Mouse (Mus musculus) forebrain, embryonic 10.5 days (tissue): Measurements from ENCODE around the gene Bpnt1. TPM values are rescaled to one million over a fixed set of nuclear protein-coding genes. Genes with fewer than 3 reads are reported as not detected.
A peak's percentile ranks its signal among the peaks of the same experiment; 100 is the strongest.

ENCODE experiments used
- DNase-seq: peaks from one replicate; pipeline ENCODE4 v3.0.0-alpha.2; 2017; ENCODE audit warnings: low spot score; ENCODE audit errors: extremely low spot score
- H3K27ac ChIP-seq: fragments of 300-500 bp; sonication (generic); 2 replicates; pipeline ENCODE4 v1.5.1; 2016; ENCODE audit warnings: mild to moderate bottlenecking
- H3K27me3 ChIP-seq: fragments of 300-500 bp; sonication (generic); 2 replicates; pipeline ENCODE4 v1.6.1; 2016; ENCODE audit warnings: mild to moderate bottlenecking; ENCODE audit not compliant: poor library complexity, severe bottlenecking
- H3K36me3 ChIP-seq: fragments of 300-500 bp; sonication (generic); replicated peaks from 2 replicates; pipeline ENCODE4 v1.6.1; 2016; ENCODE audit warnings: mild to moderate bottlenecking, moderate library complexity
- H3K4me1 ChIP-seq: fragments of 300-500 bp; sonication (generic); 2 replicates; pipeline ENCODE4 v1.6.1; 2016
- H3K4me3 ChIP-seq: fragments of 300-500 bp; sonication (generic); 2 replicates; pipeline ENCODE4 v1.5.1; 2016; ENCODE audit warnings: mild to moderate bottlenecking, moderate library complexity
- H3K9me3 ChIP-seq: fragments of 300-500 bp; sonication (generic); 2 replicates; pipeline ENCODE4 v1.6.1; 2016; ENCODE audit warnings: mild to moderate bottlenecking, moderate library complexity
- WGBS: fragments of 180-500 bp; shearing (Covaris S2); methylation state at CpG from one replicate; pipeline ENCODE4 v1.1.7; 2016; 5-methylcytosine and 5-hydroxymethylcytosine counted together
- polyA plus RNA-seq: library from polyadenylated mRNA; unstranded; fragments of >200 nt; fragmentation: Nextera tagmentation; extraction: Ambion mirVana; gene quantifications from 2 replicates; pipeline ENCODE4 v1.2.1, GENCODE M21; 2016

Bpnt1 gene
- 33.6 and 36.2 TPM in 2 replicates for polyA plus RNA-seq

DNA sequence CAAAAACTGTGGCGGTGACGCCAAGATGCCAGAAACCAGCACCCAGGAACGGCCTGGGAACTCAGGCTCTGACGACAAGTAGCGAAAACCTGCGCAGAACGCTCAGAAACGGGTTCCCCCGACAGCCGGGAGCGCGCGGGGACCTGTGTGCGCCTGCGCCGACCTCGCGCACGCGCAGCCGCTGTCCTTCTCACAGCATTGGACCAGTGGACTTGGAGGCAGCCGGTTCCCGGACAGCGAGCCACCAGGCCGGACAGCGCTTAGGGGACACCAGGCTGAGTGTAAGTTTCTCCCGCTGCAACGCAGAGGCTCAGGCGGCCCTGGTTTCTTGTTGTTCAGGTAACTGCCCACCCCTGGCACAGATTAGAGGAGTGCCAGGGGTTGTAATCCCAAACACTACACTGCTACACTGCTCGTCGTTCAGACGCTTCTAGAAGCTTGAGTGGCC lies at the start of gene Bpnt1:
Gene Bpnt1 (plus strand): TSS at position 167 of the 448 bp plus-strand sequence.
- H3K4me3 ChIP-seq, result peak within 1 kb of the TSS; percentile 70
- H3K36me3 ChIP-seq, result peaks cover 3% of the 10 kb centered on the region
- DNase-seq, result peak; percentile 90
- whole genome bisulfite sequencing, result under 1% methylated on average over 32 of the region's 32 CpGs
- peaks cover 69% of the 10 kb centered on the region for H3K4me1 ChIP-seq
- H3K9me3 ChIP-seq, result no peaks in the 10 kb centered on the region
- no peaks in the 10 kb centered on the region for H3K27me3 ChIP-seq
- peak within 1 kb of the TSS; percentile 89 for H3K27ac ChIP-seq

DNA sequence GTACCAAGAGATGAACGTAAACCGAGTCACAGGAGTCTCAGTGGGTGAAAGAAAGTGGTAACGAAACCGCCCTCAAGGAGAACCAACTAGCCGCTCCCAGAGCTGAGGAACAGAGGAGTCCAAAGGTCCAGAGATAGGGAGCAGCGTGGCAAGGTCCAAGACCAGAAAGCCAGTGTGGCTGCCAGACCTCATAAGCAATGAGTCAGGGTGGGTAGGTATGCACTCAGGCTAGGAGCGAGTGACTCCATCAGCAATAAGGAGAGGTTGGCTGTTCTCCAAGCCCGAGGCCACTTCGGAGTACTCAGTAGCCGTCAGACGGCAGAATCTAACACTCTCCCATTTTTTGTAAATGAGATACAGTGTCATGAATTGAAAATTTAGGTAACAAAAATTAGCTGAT lies 49.1 kb upstream of the Bpnt1 start:
- Histone ChIP-seq H3K27ac (no peak overlapping the region), H3K4me1 (no peaks in the 10 kb centered on the region), H3K9me3 (no peaks in the 10 kb centered on the region), H3K36me3 (peaks cover 93% of the 10 kb centered on the region), H3K4me3 (no peak overlapping the region), H3K27me3 (no peaks in the 10 kb centered on the region)
- 95% methylated on average over 11 of the region's 11 CpGs for WGBS
- no peak for DNase-seq

DNA sequence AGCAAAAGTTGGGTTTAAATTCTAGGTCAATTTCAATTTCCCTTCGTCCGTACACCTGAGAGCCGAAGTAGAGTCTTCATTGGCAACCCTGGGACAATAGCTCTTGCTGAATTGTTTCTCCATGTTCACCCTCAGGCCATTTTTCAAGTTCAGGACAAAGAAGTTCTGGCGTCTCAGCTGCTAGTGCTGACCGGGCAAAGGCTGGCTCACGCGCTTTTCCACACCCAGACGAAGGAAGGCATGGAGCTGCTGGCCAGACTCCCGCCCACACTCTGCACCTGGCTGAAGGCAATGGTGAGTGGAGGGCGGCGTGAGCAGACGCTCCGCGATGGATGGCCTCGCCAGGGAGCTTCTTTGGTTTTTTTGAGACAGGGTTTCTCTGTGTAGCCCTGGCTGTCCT lies 48.7 kb upstream of the Bpnt1 start:
- H3K4me3 ChIP-seq, result no peak overlapping the region
- peaks cover 93% of the 10 kb centered on the region for H3K36me3 ChIP-seq
- 95% methylated on average over 15 of the region's 15 CpGs for WGBS
- no peaks in the 10 kb centered on the region for H3K9me3 ChIP-seq
- DNase-seq, result no peak
- no peak overlapping the region for H3K27ac ChIP-seq
- H3K4me1 ChIP-seq, result no peaks in the 10 kb centered on the region
- H3K27me3 ChIP-seq, result no peaks in the 10 kb centered on the region

GRCm38 (mm10) chr1:185284740-185285139 lies 47.2 kb upstream of the Bpnt1 start:
- WGBS, result 93% methylated on average over 4 of the region's 4 CpGs

DNA sequence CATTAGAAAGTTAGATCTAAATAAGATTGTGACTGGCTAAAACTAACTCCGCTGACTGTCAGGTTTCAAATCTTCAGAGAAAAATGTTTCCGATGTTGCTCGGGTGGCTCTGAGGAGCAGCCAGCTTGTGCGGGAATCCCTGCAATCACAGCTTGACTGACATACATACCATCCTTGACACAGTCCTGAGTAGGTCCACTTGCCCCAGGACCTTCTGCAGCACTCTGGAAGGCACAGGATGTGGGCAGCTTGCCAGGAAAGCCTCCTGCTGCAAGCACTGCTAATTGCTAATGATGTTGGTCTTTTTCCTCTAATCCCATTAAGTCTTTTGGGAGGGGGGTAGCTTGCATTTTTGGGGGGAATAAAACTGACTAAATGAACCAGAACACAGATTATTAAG lies 46.8 kb upstream of the Bpnt1 start:
- H3K9me3 ChIP-seq, result no peaks in the 10 kb centered on the region
- 94% methylated on average over 4 of the region's 4 CpGs for WGBS
- H3K36me3 ChIP-seq, result peaks cover 86% of the 10 kb centered on the region
- no peak overlapping the region for H3K4me3 ChIP-seq
- H3K27me3 ChIP-seq, result no peaks in the 10 kb centered on the region
- no peak overlapping the region for H3K27ac ChIP-seq
- no peaks in the 10 kb centered on the region for H3K4me1 ChIP-seq
- DNase-seq, result no peak

More at GRCm38 (mm10) chr1:185284740-185285139, 47.2 kb upstream of the Bpnt1 start:
- Histone ChIP-seq H3K4me1 (no peaks in the 10 kb centered on the region), H3K36me3 (peaks cover 85% of the 10 kb centered on the region), H3K27ac (no peak overlapping the region), H3K27me3 (no peaks in the 10 kb centered on the region), H3K4me3 (no peak overlapping the region), H3K9me3 (no peaks in the 10 kb centered on the region)
- no peak for DNase-seq

DNA sequence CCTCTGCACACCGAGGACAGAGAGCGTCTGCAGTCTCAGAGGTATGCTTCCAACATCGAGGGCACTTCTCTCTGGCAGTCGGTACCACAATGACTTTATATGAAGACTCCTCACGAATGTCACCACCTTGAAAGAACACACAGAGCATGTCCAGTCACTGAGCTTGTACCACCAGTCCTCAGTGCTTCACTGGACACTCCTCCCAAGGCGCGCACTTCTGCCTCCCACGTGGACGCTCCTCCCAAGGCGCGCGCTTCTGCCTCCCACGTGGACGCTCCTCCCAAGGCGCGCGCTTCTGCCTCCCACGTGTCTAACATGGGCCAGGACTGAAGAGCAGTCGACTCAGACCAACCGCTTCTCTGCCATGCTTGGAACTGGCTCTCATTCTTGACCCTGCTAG lies 44.9 kb upstream of the Bpnt1 start:
- Histone ChIP-seq H3K9me3 (no peaks in the 10 kb centered on the region), H3K27ac (no peak overlapping the region), H3K4me1 (no peaks in the 10 kb centered on the region), H3K27me3 (no peaks in the 10 kb centered on the region), H3K36me3 (peaks cover 90% of the 10 kb centered on the region), H3K4me3 (no peak overlapping the region)
- WGBS, result 96% methylated on average over 20 of the region's 20 CpGs
- DNase-seq, result no peak

- H3K27me3 ChIP-seq, result no peaks in the 10 kb centered on the region
- 90% methylated on average over 5 of the region's 5 CpGs for WGBS
- H3K4me1 ChIP-seq, result no peaks in the 10 kb centered on the region
- no peak overlapping the region for H3K4me3 ChIP-seq
- DNase-seq, result no peak
- no peak overlapping the region for H3K27ac ChIP-seq
- H3K36me3 ChIP-seq, result peaks cover 90% of the 10 kb centered on the region
- H3K9me3 ChIP-seq, result no peaks in the 10 kb centered on the region
These were observed 42.7 kb upstream of the Bpnt1 start for GRCm38 (mm10) chr1:185289231-185289630.

- no peak for DNase-seq
- H3K36me3 ChIP-seq, result peaks cover 90% of the 10 kb centered on the region
- H3K27me3 ChIP-seq, result no peaks in the 10 kb centered on the region
- no peak overlapping the region for H3K27ac ChIP-seq
- no peaks in the 10 kb centered on the region for H3K4me1 ChIP-seq
- H3K9me3 ChIP-seq, result no peaks in the 10 kb centered on the region
- whole genome bisulfite sequencing, result 88% methylated on average over 4 of the region's 4 CpGs
- no peak overlapping the region for H3K4me3 ChIP-seq
These were observed 40.6 kb upstream of the Bpnt1 start for GRCm38 (mm10) chr1:185291336-185291735.

GRCm38 (mm10) chr1:185292646-185293360 lies 39.1 kb upstream of the Bpnt1 start:
- WGBS, result 91% methylated on average over 10 of the region's 10 CpGs
- H3K27me3 ChIP-seq, result no peaks in the 10 kb centered on the region
- no peak overlapping the region for H3K27ac ChIP-seq
- peaks cover 90% of the 10 kb centered on the region for H3K36me3 ChIP-seq
- no peaks in the 10 kb centered on the region for H3K9me3 ChIP-seq
- no peak overlapping the region for H3K4me3 ChIP-seq
- no peaks in the 10 kb centered on the region for H3K4me1 ChIP-seq
- DNase-seq, result no peak

- Histone ChIP-seq H3K36me3 (peaks cover 78% of the 10 kb centered on the region), H3K4me3 (no peak overlapping the region), H3K27me3 (no peaks in the 10 kb centered on the region), H3K9me3 (no peaks in the 10 kb centered on the region), H3K4me1 (no peaks in the 10 kb centered on the region), H3K27ac (no peak overlapping the region)
- DNase-seq, result no peak
- WGBS, result 89% methylated on average over 7 of the region's 7 CpGs
These were observed 35.1 kb upstream of the Bpnt1 start for GRCm38 (mm10) chr1:185296850-185297249.

GRCm38 (mm10) chr1:185298496-185298895 lies 33.5 kb upstream of the Bpnt1 start:
- peaks cover 77% of the 10 kb centered on the region for H3K36me3 ChIP-seq
- WGBS, result 93% methylated on average over 8 of the region's 8 CpGs

DNA sequence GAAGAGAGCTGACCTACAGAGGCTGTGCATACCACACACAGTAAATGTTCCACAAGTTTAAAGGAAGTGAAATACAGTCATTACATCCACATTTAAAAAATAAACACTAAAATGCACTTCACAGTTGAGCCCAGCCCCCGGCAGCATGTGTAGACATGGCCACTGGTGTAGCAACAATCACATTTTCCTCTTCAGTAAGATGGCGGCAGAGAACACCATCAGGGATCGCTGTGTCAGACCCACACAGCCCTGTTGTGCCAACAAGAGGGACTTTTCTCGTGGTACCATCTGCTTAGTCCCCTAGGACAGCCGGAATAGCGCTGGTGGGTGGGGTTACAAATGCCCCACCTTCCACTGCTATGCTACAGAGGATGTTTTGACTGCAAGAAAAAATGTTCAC lies 29.1 kb upstream of the Bpnt1 start:
- WGBS, result 94% methylated on average over 6 of the region's 6 CpGs
- Histone ChIP-seq H3K36me3 (peaks cover 55% of the 10 kb centered on the region), H3K4me1 (no peaks in the 10 kb centered on the region), H3K27ac (no peak overlapping the region), H3K9me3 (peaks cover 6% of the 10 kb centered on the region; the same call in 1 of the 2 replicates), H3K4me3 (no peak overlapping the region), H3K27me3 (no peaks in the 10 kb centered on the region)
- DNase-seq, result no peak

More at GRCm38 (mm10) chr1:185298496-185298895, 33.5 kb upstream of the Bpnt1 start:
- H3K27ac ChIP-seq, result no peak overlapping the region
- H3K27me3 ChIP-seq, result no peaks in the 10 kb centered on the region
- no peak overlapping the region for H3K4me3 ChIP-seq
- H3K4me1 ChIP-seq, result no peaks in the 10 kb centered on the region
- no peaks in the 10 kb centered on the region for H3K9me3 ChIP-seq
- no peak for DNase-seq

GRCm38 (mm10) chr1:185306836-185307235 lies 25.1 kb upstream of the Bpnt1 start:
- H3K4me3 ChIP-seq, result no peak overlapping the region
- no peaks in the 10 kb centered on the region for H3K27me3 ChIP-seq
- H3K36me3 ChIP-seq, result peaks cover 55% of the 10 kb centered on the region
- H3K4me1 ChIP-seq, result no peaks in the 10 kb centered on the region
- H3K9me3 ChIP-seq, result peaks cover 6% of the 10 kb centered on the region; the same call in 1 of the 2 replicates
- WGBS, result 98% methylated on average over 12 of the region's 12 CpGs
- DNase-seq, result no peak
- no peak overlapping the region for H3K27ac ChIP-seq
